Mouse (Mus musculus): Measurements from ENCODE around the gene Bysl.
A peak's percentile ranks its signal among the peaks of the same experiment; 100 is the strongest.
"Not testable (repeated sequence)": the region's sequence is repeated elsewhere in the genome, so short reads cannot be mapped to it uniquely, and the experiment has no call there.

Bysl gene

GRCm38 (mm10) chr17:47610849-47611660, at the start of gene Bysl, which contains the start of the genes Med20 and Gm20517:
Gene Bysl (minus strand): TSS chr17:47611492.
Gene Med20 (plus strand): TSS chr17:47611582.
Gene Gm20517 (plus strand): TSS chr17:47611589.
- DNase-seq (ENCODE audit: low spot score): peak; percentile 97

DNA sequence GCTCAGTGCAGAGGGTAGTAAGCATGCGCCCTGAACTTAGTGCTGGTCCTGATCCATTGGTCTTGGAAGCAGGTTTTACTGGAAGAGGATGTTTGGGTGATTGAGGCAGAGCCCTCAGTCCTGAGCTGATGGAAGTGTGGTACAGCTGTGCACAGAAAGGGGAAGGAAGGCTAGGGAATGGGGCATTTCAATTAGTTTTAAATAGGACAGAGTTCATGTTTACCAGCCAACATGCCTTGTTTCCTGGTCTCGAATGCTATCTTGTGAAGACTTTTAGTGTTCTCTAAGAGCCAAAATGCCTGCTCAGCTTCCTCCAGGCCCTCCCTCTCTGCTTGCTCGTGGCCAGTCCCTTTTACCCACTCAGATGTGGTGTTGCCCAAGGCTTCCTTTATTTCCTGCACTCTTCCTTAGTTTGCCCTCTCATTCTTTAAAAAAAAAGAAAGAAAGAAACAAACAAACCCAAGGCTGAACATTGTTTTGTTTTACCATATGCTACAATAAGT, 47.5 kb upstream of the Bysl start:
- DNase-seq (ENCODE audit: low spot score): no peak

DNA sequence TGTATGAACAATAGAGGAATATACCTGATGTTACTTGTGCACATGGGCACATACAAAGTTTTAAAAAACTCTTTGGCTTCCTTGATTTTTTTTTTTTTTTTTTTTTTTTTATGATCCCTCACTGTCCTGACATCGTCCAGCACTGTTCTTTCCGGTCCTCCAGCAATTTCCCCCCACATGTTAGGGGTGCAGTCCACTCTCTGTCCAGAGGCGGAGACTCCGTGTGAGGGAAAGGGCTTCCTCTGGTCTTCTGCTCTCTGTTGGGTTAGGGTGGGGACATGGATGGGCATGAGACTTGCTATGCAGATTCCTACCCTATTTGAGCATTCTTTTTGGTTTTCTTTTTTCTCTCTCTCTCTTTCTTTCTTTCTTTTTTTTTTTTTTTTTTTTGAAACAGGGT, 46.6 kb upstream of the Bysl start:
- no peak for DNase-seq (ENCODE audit: low spot score)

DNA sequence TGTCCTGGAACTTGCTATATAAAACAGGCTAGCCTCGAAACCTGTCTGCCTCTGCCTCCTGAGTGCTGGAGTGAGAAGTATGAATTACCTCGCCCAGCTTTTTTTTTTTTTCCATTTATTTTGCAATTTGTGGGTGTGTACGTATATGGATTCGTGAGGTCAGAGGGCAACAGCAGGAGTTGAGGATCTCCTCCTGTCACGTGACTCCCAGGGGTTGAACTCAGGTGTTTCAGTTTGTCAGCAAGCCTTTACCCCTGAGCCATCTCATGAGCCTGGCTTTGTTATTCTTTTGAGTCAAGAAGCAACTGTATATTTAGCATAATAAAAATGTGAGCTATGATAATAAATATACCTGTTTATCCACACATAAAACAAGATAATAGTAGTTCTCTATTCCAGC, 44.4 kb upstream of the Bysl start:
- DNase-seq (ENCODE audit: low spot score): no peak

- not testable (repeated sequence) for DNase-seq (ENCODE audit: low spot score)
These were observed 43.1 kb upstream of the Bysl start for GRCm38 (mm10) chr17:47654346-47654745.

GRCm38 (mm10) chr17:47651953-47652352, 40.7 kb upstream of the Bysl start:
- DNase-seq (ENCODE audit: low spot score): no peak

GRCm38 (mm10) chr17:47648966-47649365, 37.7 kb upstream of the Bysl start:
- no peak for DNase-seq (ENCODE audit: low spot score)

DNA sequence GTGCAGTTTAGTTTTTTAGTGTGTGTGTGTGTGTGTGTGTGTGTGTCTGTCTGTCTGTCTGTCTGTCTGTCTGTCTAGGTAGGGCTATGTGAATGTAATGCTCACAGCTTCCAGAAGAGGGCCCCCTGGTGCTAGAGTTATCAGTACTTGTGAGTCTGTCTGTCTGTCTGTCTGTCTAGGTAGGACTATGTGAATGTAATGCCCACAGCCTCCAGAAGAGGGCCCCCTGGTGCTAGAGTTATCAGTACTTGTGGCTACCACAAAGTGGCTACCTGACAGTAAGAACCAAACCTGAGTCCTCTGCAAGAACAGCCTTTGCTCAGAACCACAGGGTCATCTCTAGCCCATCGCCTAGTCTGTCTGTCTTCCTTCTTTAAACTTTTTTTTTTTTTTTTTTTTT, 35.4 kb upstream of the Bysl start:
- peak; percentile 48 for DNase-seq (ENCODE audit: low spot score)

- no peak for DNase-seq (ENCODE audit: low spot score)
These were observed 31.7 kb upstream of the Bysl start for GRCm38 (mm10) chr17:47642992-47643391.

DNA sequence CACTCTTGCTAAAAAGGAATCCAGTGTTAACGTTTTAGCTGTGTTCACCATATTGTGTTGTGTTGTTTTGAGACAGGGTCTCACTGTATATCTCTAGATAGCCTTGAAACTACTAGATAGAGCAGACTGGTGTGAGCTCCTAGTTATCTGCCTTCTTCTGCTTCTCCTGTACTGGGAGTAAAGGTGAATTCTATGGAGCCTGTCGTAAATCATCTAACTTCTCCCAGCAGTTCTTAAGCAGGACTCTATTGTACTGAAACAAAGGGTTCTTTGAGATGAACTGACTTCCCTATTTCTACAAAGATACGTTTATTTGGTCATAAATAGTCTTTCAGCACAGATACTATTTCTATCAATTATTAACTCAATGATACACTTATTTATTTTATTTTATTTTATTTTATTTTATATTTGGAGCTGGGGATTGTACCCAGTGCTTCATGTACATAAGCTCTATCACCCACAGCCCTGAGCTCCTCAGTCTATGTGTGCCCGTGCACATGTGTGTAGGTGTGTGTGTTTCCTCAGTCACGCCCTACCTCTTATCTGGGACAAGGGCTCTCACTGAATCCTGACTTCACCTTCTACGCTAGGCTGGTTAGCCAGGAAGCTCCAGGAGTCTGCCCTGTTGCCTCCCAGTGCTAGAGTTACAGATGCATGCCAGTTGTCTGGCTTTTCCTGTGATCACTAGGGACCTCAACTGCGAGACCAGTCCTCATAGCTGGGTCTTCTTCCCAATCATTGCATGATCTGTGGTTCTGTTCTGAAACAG, 22.9 kb upstream of the Bysl start:
- no peak for DNase-seq (ENCODE audit: low spot score)

GRCm38 (mm10) chr17:47632181-47632840, 21.0 kb upstream of the Bysl start:
- no peak for DNase-seq (ENCODE audit: low spot score)

DNA sequence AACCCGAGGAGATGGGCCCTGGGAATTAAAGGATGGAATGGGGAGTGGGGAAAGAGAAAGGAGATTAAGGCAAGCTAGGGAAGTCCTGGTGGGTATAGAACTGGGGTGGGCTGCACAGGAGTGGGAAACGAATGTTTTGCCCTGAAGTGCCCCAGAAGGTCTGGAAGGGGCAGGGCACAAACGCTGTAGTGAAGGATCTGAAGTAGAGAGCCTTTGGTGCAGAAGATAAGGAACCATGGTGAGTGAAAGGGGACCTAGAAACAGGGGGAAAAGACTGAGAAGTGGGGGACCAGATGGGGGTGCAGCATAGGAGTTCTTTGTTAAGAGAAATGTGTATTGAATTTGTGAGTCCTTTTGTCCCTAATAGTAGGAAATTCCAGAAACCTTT, 19.4 kb upstream of the Bysl start, which contains the start of gene Usp49:
TSS of gene Usp49 (plus strand) at position 13 of the 388 bp plus-strand sequence.
- DNase-seq (ENCODE audit: low spot score): no peak

DNA sequence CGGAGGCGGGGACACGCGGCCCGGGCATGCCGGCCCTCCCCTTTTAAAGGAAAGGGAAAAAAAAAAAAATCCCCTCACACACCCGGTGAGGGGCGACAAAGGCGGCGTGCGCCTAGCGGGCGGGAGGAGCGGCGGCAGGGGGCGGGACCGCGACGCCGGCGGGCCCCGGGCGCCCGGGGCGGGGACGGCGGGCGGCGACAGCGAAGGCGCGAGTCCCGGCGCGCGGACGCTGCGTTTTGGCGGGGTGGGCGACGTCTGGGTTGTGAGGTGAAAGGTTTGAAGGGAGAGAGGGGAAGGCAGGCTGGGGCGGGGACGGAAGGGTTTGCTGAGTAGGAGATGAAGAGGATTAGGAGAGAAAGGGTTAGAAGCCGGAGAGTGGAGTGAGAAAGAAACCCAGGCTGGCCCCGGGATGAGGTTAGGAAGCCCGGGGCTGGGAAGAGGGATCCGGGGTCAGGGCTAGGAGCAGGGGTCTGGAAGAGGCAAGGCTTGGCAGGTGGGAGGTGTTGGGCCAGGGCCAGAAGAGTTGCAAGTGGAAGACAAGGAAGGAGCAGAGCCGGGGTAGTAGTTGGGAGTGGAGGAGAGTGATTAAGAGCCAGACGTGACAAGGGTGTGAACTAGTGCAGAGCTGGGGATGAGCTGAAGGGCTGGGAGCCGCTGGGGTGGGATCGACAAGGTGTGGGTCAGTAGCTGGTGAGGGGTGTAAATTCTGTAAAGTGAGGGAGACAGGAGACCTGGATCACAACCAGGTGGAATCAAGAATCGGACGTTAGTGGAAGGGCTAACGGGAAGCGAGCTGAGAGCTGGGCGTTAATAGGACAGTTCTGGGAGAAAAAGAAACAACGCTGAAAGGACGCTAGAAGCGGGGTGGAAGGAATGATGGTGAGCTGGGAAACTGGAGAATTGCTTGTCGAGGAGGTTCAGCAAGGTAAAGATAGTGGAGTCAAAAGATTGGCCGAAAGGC, 18.7 kb upstream of the Bysl start:
- peak; percentile 26 for DNase-seq (ENCODE audit: low spot score)

DNA sequence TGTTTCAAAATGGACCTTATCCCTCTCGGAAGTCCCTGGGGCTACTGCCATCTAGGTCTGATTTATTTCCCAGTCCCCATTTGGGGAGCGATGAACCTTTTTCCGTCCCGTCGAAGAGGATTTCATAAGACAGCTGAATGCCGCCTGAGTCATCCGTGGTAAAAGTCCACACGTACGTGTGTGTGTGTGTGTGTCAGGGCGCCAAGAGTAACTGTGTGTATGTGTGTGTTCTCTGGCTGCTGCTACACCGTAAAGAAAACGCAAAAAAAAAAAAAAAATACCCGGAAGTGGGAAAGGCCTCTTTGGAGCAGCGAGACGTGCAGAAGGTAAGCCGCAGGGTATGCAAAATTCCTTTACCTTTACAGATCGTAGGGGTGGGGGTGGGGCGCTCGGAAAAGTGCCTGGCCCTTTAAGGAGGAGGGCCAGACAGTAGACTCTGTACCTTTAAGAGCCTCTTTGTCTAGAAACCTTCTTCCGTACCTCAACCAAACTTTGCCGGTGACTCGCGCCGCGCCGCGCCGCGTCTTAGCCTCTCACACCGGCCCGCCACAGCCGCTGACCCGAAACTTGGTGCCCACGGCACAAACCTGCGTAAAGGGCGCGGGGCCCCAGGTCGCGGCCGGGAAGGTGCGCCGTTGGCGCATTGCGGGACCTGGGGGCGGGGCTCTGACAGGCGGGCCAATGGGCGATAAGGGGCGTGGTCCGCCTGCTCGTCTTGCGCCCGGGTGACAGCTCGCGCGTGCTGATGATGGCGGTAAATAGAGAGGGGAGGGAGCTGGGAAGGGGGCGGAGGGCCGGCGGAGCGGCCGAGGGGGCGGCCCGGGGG, 17.8 kb upstream of the Bysl start:
- DNase-seq (ENCODE audit: low spot score): peak; percentile 91

DNA sequence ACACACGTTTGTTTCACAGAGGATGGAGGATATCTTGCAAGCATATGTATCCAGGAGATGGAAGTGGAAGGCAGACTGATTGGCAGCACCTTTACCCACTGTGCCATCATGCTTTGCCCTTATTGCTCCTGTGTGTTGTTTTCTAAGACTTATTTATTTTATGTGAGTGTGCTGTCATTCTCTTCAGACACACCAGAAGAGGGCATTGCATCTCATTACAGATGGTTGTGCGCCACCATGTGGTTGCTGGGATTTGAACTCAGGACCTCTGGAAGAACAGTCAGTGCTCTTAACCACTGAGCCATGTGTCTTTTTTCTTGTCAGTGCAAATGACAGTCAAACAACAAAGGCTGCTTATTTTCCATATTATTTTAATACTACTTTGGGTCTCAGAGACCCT, 16.5 kb upstream of the Bysl start:
- DNase-seq (ENCODE audit: low spot score): no peak

DNA sequence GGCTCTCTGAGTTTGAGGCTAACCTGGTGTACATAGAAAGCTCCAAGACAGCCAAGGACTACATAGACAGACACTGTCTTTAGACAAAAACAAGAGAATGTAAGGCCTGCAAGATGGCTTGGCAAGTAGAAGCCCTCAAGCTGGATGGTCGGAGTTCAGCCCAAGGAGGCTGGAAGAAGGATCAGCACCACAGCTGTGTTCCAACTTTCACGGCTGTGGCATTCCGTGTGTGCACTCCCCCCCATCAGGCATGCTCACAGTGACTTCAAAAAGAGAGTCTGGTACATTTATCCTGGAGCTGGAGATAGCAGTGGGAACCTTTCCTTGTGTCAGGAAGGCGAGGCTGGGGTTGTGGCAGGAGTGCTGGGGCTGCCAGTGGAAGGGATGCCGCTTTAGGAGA, 14.7 kb upstream of the Bysl start:
- DNase-seq (ENCODE audit: low spot score): no peak

DNA sequence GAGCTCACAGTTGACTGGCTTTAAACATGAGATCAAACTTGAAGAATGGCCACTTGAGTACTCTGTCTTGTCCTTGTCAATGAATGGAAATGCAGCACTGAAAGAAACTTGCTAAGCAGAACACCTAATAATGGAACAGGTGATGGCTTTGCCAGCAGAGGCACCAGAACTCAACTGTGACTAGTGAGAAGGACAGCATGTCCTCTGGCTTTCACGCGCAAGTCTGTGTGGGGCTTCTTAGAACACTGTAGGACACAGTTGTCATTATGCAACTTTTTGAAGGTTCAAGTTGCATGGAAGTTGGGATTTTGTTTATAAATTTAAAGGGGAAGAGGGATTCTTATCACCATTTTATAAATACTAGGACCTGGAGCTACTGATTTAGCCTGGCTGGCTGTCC, 13.8 kb upstream of the Bysl start:
- no peak for DNase-seq (ENCODE audit: low spot score)

GRCm38 (mm10) chr17:47624572-47624971, 13.3 kb upstream of the Bysl start:
- DNase-seq (ENCODE audit: low spot score): not testable (repeated sequence)

GRCm38 (mm10) chr17:47622912-47623554, 11.7 kb upstream of the Bysl start:
- DNase-seq (ENCODE audit: low spot score): no peak

Measured in urinary bladder, postnatal 25 days (tissue).